10 mouse cellular contexts compared by ENCODE assay signal in the genomic region with DNA sequence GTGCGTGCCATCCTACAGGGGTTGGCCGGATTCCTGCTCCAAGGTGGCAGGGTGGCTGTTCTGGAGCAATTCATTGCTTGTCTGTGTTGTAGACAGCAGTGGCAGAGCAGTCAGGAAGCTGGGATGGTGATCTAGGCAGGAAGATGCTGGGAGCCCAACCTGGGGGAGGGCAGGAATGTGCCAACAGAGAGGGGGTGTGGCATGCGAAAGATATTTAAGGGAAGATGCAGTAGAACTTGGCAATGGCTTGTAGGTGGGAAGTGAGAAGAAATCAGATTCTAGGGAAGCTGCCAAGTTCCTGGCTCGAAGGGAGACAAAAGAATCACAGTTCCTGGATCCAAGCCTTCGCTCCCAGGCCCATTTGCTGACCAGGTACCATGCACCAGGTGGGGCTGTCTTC.
DNase-seq lines count a peak whose midpoint lies in the region; ATAC-seq and TF ChIP-seq lines count a peak whose summit lies in the region.
"Had no signal": no experiment of that assay in that cellular context is flagged by ENCODE, and none has a peak within 500 bp of the region (broad histone marks: within the 10 kb centered on the region; RNA-seq: fewer than 3 reads in every experiment).

No protein-coding gene starts in this region.

- H3K4me1 ChIP-seq in kidney, adult 2 months (ENCODE audit: control insufficient read depth, insufficient read depth, low read length): peaks cover 5% of the 10 kb centered on the region
- peaks cover 11% of the 10 kb centered on the region for H3K4me1 ChIP-seq in kidney, embryonic 14.5 days (ENCODE audit: control insufficient read depth, insufficient read depth, low read length)

- TF ChIP-seq POLR2A in kidney, adult 2 months (IDR thresholded peaks at IDR 0.05; ENCODE audit: low read depth, low read length): no peak

- ATAC-seq in kidney, embryonic 14.5 days (ENCODE audit: low FRiP score, low TSS enrichment): no peak

- WGBS in kidney, adult 2 months: 75% methylated on average over 5 of the region's 5 CpGs
- 90% methylated on average over 5 of the region's 5 CpGs for WGBS in kidney, embryonic 14.5 days

- H3K36me3 ChIP-seq in kidney, adult 2 months (ENCODE audit: control insufficient read depth, insufficient read depth, low read length): no peaks in the 10 kb centered on the region
- H3K36me3 ChIP-seq in kidney, embryonic 14.5 days (ENCODE audit: control insufficient read depth, insufficient read depth, low read length): no peaks in the 10 kb centered on the region
- H3K36me3 ChIP-seq: embryonic facial prominence, embryonic 12.5 days had no signal

- peak overlapping the region; percentile 61 for H3K4me3 ChIP-seq in left cerebral cortex, adult 2 months
- no peak overlapping the region for H3K4me3 ChIP-seq in gastrocnemius, adult 2 months
- no peak overlapping the region for H3K4me3 ChIP-seq in kidney, adult 2 months (ENCODE audit: insufficient read depth, low read depth, low read length)
- no peak overlapping the region for H3K4me3 ChIP-seq in kidney, embryonic 14.5 days (ENCODE audit: low read length)
- H3K4me3 ChIP-seq: embryonic facial prominence, embryonic 12.5 days had no signal

- intact Hi-C loops in left cerebral cortex, adult 2 months (cut with DNase I): loop anchor here (1.0 to 5.0 kb wide), 3 partner anchors 21 to 146 kb away; no protein-coding TSS in a partner anchor
- intact Hi-C loops in gastrocnemius, adult 2 months (cut with DNase I): no loop called here

- H3K9ac ChIP-seq in kidney, embryonic 14.5 days (ENCODE audit: low read depth, low read length): no peak overlapping the region
- H3K9ac ChIP-seq: embryonic facial prominence, embryonic 12.5 days had no signal

- H3K4me2 ChIP-seq in kidney, embryonic 14.5 days (replicated peaks; ENCODE audit: low read depth, low read length): no peak overlapping the region
- H3K4me2 ChIP-seq: embryonic facial prominence, embryonic 12.5 days had no signal

- no peak for TF ChIP-seq CTCF in left cerebral cortex, adult 2 months (IDR thresholded peaks at IDR 0.05)
- TF ChIP-seq CTCF in gastrocnemius, adult 2 months (IDR thresholded peaks at IDR 0.05): no peak
- TF ChIP-seq CTCF in kidney, adult 2 months (conservative IDR thresholded peaks at IDR 0.05; ENCODE audit: insufficient read depth, insufficient read length, low read depth, low read length): no peak

- no peaks in the 10 kb centered on the region for H3K9me3 ChIP-seq in kidney, embryonic 14.5 days (ENCODE audit: control insufficient read depth, low read length)
- H3K9me3 ChIP-seq: embryonic facial prominence, embryonic 12.5 days had no signal

- H3K27ac ChIP-seq in left cerebral cortex, adult 2 months: peak overlapping the region; percentile 96
- no peak overlapping the region for H3K27ac ChIP-seq in gastrocnemius, adult 2 months
- H3K27ac ChIP-seq in kidney, adult 2 months (ENCODE audit: insufficient read depth, low read depth, low read length): no peak overlapping the region
- H3K27ac ChIP-seq in kidney, embryonic 14.5 days (ENCODE audit: low read depth, low read length): no peak overlapping the region
- H3K27ac ChIP-seq: embryonic facial prominence, embryonic 12.5 days had no signal

- DNase-seq in layer of hippocampus, adult 18-20 months (ENCODE audit: low spot score in 2 of 2): peak; percentile 56 to 69
- no peak for DNase-seq in layer of hippocampus, adult 9-10 months (ENCODE audit: low spot score)
- DNase-seq in cerebellum, postnatal 25 days: peak; percentile 76
- DNase-seq in left cerebral cortex, adult 2 months (ENCODE audit: extremely low spot score in 1 of 2, low spot score in 2 of 2): peak; percentile 70 to 72
- peak; percentile 80 to 89 for DNase-seq in right cerebral cortex, postnatal 36 days (ENCODE audit: low spot score in 2 of 2)
- no peak for DNase-seq in gastrocnemius, adult 2 months
- DNase-seq in kidney, adult 2 months: no peak
- DNase-seq: kidney, adult 11 months had no signal

- H3K27me3 ChIP-seq in kidney, adult 2 months (replicated peaks; ENCODE audit: control insufficient read depth, insufficient read depth, low read length): no peaks in the 10 kb centered on the region
- no peaks in the 10 kb centered on the region for H3K27me3 ChIP-seq in kidney, embryonic 14.5 days (ENCODE audit: control insufficient read depth, insufficient read depth, low read length)
- H3K27me3 ChIP-seq: embryonic facial prominence, embryonic 12.5 days had no signal

Comparison
In these comparisons a context has a peak if more than half of its experiments do, and no peak if none do; other contexts are left out.
1. DNase-seq: peak in layer of hippocampus, adult 18-20 months (2 of 2), cerebellum, postnatal 25 days (2 of 2), left cerebral cortex, adult 2 months (2 of 2) and right cerebral cortex, postnatal 36 days (2 of 2); none in layer of hippocampus, adult 9-10 months (single experiment), gastrocnemius, adult 2 months (single experiment) and kidney, adult 2 months (single experiment).